Mouse (Mus musculus) embryonic facial prominence, embryonic 14.5 days (tissue): Measurements from ENCODE around the gene Chst15. TPM values are rescaled to one million over a fixed set of nuclear protein-coding genes. Genes with fewer than 3 reads are reported as not detected.

Experiments used
- ATAC-seq: fragments of 200-750 bp; cut with Nextera tagmentation; 2 replicates; pipeline ENCODE4 v1.8.0; 2017; ENCODE audit warnings: low read depth, moderate number of reproducible peaks, moderate TSS enrichment
- DNase-seq: peaks from one replicate; pipeline ENCODE4 v3.0.0-alpha.2; 2015; ENCODE audit warnings: low spot score
- H3K27ac ChIP-seq: fragments of 300-500 bp; sonication (generic); replicated peaks from 2 replicates; pipeline ENCODE4 v1.5.1; 2014; ENCODE audit warnings: low read depth, mild to moderate bottlenecking, low read length, moderate library complexity
- H3K27me3 ChIP-seq: fragments of 300-500 bp; sonication (generic); replicated peaks from 2 replicates; pipeline ENCODE4 v1.6.1; 2014; ENCODE audit warnings: low read length; ENCODE audit not compliant: control insufficient read depth, insufficient read depth
- H3K36me3 ChIP-seq: fragments of 300-500 bp; sonication (generic); 2 replicates; pipeline ENCODE4 v1.6.1; 2014; ENCODE audit warnings: low read length, mixed read lengths; ENCODE audit not compliant: control insufficient read depth, insufficient read depth
- H3K4me1 ChIP-seq: fragments of 300-500 bp; sonication (generic); 2 replicates; pipeline ENCODE4 v1.6.1; 2014; ENCODE audit warnings: antibody characterized with exemption, low read length; ENCODE audit not compliant: control insufficient read depth, insufficient read depth
- H3K4me2 ChIP-seq: fragments of 300-500 bp; sonication (generic); 2 replicates; pipeline ENCODE4 v1.6.1; 2014; ENCODE audit warnings: low read depth, mild to moderate bottlenecking, low read length, moderate library complexity, mixed read lengths
- H3K4me3 ChIP-seq: fragments of 300-500 bp; sonication (generic); 2 replicates; pipeline ENCODE4 v1.5.1; 2014; ENCODE audit warnings: low read depth, mild to moderate bottlenecking, low read length
- H3K9ac ChIP-seq: fragments of 300-500 bp; sonication (generic); 2 replicates; pipeline ENCODE4 v1.6.1; 2014; ENCODE audit warnings: low read depth, mild to moderate bottlenecking, low read length, moderate library complexity, mixed read lengths
- H3K9me3 ChIP-seq: fragments of 300-500 bp; sonication (generic); 2 replicates; pipeline ENCODE4 v1.6.1; 2016; ENCODE audit warnings: low read length; ENCODE audit not compliant: control insufficient read depth
- WGBS: fragments of 180-500 bp; shearing (Covaris S2); extraction: QIAGEN DNeasy Blood & Tissue Kit; methylation state at CpG from one replicate; pipeline ENCODE4 v1.1.7; 2014; 5-methylcytosine and 5-hydroxymethylcytosine counted together
- polyA plus RNA-seq: library from polyadenylated mRNA; unstranded; fragments of >200 nt; fragmentation: Nextera tagmentation; extraction: Ambion mirVana; gene quantifications from 2 replicates; pipeline ENCODE4 v1.2.1, GENCODE M21; 2014

Chst15 gene
- polyA plus RNA-seq, 1 experiment from 2014 or later, result 14.2 TPM

DNA sequence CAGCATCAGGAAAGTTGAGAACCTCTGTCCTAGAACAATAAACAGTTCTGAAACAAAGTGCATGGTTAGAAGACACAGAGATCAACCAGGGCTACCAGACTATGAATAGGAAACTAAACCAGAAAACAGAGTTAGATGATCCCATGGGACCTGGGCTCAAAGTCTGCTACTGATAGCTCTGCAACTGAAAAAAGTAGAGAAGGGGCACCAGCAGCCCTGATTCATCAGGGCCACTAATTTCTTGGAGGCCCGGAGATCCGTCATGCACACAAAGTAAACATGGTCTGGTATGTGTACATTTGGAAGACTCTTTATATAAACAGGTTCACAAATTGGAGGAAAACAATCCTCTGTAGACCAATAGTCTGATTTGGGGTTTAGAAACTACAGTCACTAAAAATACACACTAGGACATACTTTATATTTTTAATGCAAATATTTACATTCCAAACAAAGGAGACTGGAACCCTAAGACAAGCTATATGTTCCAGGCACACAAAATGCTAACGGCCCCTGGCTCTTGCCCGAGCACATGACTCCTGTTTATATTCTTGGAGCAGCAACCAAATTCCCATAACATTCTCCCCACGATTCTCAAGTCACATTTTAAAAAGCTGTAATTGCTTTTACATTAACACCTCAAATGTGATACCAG lies 8.4 kb downstream of the Chst15 start:
- 44% methylated on average over 5 of the region's 5 CpGs for WGBS
- Histone ChIP-seq H3K9ac (no peak overlapping the region), H3K4me2 (no peak overlapping the region), H3K27me3 (no peaks in the 10 kb centered on the region), H3K9me3 (no peaks in the 10 kb centered on the region), H3K27ac (no peak overlapping the region), H3K4me3 (no peak overlapping the region), H3K4me1 (peaks cover 39% of the 10 kb centered on the region), H3K36me3 (no peaks in the 10 kb centered on the region)
- DNase-seq (peak; percentile 49), ATAC-seq (no peak)

GRCm38 (mm10) chr7:132307722-132308271 lies 9.2 kb downstream of the Chst15 start:
- Histone ChIP-seq H3K4me3 (no peak overlapping the region), H3K9me3 (no peaks in the 10 kb centered on the region), H3K4me1 (peaks cover 33% of the 10 kb centered on the region), H3K27me3 (no peaks in the 10 kb centered on the region), H3K36me3 (no peaks in the 10 kb centered on the region), H3K9ac (no peak overlapping the region), H3K27ac (no peak overlapping the region), H3K4me2 (no peak overlapping the region)
- no peak for ATAC-seq
- DNase-seq, result no peak
- 70% methylated on average over 6 of the region's 6 CpGs for WGBS

DNA sequence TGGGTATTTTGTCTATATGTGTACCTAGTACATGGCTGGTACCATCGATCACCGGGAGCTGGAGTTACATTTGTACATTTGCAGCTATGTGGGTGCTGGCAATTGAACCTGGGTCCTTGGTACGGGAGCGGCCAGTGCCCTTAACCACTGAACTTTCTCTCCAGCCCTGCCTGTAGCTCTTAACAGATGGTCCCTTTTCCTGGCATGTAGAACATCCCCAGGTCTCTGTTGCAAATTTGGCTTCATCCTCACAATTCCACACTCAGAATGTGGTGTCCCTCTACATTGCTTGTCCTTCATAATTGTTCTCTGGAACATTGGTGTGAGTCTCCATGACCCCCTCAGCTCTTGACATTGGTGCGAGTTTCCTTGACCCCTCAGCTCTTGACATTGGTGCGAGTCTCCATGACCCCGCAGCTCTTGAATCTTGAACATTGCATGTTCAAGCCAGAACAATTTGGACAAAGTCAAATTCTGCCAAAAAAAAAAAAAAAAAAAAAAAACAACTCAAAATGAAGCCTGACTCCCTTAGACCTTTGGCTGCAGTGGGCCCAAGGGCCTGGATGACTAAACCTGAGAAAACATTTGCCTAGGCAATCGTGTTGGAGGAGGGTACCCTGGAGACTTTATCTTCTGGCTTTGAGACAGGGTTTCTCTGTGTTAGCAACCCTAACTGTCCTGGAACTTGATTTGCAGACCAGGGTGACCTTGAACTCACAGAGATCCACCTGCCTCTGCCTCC lies 10.2 kb downstream of the Chst15 start:
- H3K4me2 ChIP-seq, result no peak overlapping the region
- DNase-seq, result no peak
- H3K27ac ChIP-seq, result no peak overlapping the region
- H3K9ac ChIP-seq, result no peak overlapping the region
- no peaks in the 10 kb centered on the region for H3K9me3 ChIP-seq
- no peaks in the 10 kb centered on the region for H3K27me3 ChIP-seq
- H3K4me3 ChIP-seq, result no peak overlapping the region
- WGBS, result 91% methylated on average over 8 of the region's 8 CpGs
- ATAC-seq, result no peak
- H3K36me3 ChIP-seq, result no peaks in the 10 kb centered on the region
- H3K4me1 ChIP-seq, result peaks cover 31% of the 10 kb centered on the region

DNA sequence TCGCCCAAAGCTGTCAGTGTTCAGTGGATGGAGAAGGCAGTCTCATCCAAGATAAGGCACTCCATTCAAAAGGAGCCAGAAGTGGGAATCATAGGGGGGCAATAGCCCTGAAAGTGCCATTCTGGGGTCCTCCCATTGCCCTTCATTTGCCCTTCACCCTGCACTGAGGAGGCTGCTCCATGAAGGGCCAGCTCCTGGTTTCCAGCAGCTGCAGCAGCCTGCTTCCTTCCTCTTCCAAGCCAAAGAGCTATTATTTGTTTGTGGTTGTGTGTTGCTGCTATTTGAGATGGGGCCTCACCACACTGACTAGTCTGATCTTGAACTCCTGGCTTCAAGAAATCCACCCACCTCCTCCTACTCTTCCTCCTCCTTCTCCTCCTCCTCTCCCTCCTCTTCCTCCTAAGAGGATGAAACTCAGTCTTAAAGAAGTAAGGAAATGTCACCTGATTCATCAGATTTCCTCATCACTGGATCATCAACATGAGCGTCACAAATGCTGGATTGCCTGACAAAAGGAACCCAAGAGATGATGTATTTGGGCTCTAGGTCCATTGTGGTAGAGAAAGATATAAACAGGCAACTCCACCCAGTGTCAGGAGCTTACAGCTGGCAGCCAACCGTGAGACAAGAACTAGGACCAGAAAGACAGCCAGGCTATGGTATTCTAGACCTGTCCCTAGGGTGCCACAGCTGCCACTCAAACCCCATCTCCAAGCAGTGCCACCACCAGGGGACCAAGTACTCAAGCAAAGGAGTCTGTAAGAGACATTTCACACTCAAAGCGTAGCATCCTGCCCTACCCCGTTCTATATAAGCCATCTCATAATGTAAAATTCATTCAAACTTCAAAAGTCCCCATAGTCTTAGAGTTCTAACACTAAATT lies 11.3 kb downstream of the Chst15 start:
- H3K27ac ChIP-seq, result no peak overlapping the region
- H3K27me3 ChIP-seq, result no peaks in the 10 kb centered on the region
- ATAC-seq (no peak), DNase-seq (no peak)
- no peaks in the 10 kb centered on the region for H3K36me3 ChIP-seq
- H3K4me1 ChIP-seq, result peaks cover 31% of the 10 kb centered on the region
- H3K4me2 ChIP-seq, result no peak overlapping the region
- H3K9me3 ChIP-seq, result no peaks in the 10 kb centered on the region
- WGBS, result 80% methylated on average over 5 of the region's 5 CpGs
- H3K4me3 ChIP-seq, result no peak overlapping the region
- no peak overlapping the region for H3K9ac ChIP-seq

DNA sequence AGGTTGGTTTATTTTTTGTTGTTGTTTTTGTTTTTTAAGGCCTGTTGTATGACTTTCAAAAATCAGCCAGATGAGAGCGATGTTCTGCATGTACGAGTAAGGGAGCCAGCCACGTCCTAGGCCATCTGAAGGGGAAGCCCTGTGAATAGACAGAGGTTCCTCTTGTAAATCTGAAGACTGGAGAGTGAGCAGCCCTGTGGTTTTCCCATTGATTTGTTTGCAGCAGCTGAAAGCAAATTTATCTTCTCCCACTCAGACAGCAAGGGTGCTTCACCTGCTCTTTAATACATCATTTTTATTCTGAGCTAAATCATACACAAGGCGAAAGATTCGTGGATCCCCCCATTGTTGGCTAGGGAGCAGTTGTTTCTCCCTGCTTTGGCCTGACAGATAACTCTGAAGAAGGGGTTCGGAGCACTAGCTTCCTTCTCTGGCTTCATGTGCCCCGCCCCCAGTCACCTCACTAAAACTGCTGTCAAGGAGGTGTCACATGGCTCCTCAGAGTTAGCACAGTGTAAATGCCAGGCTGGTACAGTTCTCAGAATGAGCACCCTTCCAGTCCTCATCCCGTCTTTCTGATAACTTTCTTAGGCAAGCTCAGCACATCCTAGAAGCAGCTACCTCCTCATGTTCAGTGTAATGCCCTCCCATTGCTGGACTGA lies 12.5 kb downstream of the Chst15 start:
- no peak overlapping the region for H3K27ac ChIP-seq
- no peak for ATAC-seq

GRCm38 (mm10) chr7:132303988-132304387 lies 13.0 kb downstream of the Chst15 start:
- no peak for DNase-seq
- Histone ChIP-seq H3K36me3 (no peaks in the 10 kb centered on the region), H3K4me1 (peaks cover 41% of the 10 kb centered on the region), H3K4me2 (no peak overlapping the region), H3K9ac (no peak overlapping the region), H3K27ac (no peak overlapping the region), H3K4me3 (no peak overlapping the region), H3K27me3 (no peaks in the 10 kb centered on the region), H3K9me3 (no peaks in the 10 kb centered on the region)
- 70% methylated on average over 7 of the region's 7 CpGs for WGBS
- no peak for ATAC-seq

More for the DNA sequence above, 12.5 kb downstream of the Chst15 start:
- Histone ChIP-seq H3K27me3 (no peaks in the 10 kb centered on the region), H3K9ac (no peak overlapping the region), H3K4me2 (no peak overlapping the region), H3K4me3 (no peak overlapping the region), H3K4me1 (peaks cover 42% of the 10 kb centered on the region), H3K9me3 (no peaks in the 10 kb centered on the region), H3K36me3 (no peaks in the 10 kb centered on the region)
- 72% methylated on average over 8 of the region's 8 CpGs for WGBS
- no peak for DNase-seq

GRCm38 (mm10) chr7:132302508-132303241 lies 14.4 kb downstream of the Chst15 start:
- Histone ChIP-seq H3K36me3 (no peaks in the 10 kb centered on the region), H3K27me3 (no peaks in the 10 kb centered on the region), H3K9ac (no peak overlapping the region), H3K27ac (no peak overlapping the region), H3K4me2 (no peak overlapping the region), H3K9me3 (no peaks in the 10 kb centered on the region), H3K4me3 (no peak overlapping the region), H3K4me1 (peaks cover 33% of the 10 kb centered on the region)
- WGBS, result 61% methylated on average over 8 of the region's 8 CpGs
- no peak for DNase-seq
- ATAC-seq, result no peak
